Mouse (Mus musculus) small intestine, adult 2 months (tissue): ENCODE measurements around the gene Calr4.

Source experiments
- CTCF ChIP-seq: fragments of 200-500 bp; IDR thresholded peaks from 2 replicates; pipeline ENCODE4 v1.5.1; 2012; ENCODE audit warnings: low read depth, mild to moderate bottlenecking, control low read depth, inconsistent platforms, low read length, moderate library complexity, mixed read lengths; ENCODE audit not compliant: insufficient replicate concordance, insufficient read length; ENCODE audit errors: extremely low read depth
- POLR2A ChIP-seq: fragments of 200-500 bp; IDR thresholded peaks from 2 replicates; pipeline ENCODE4 v1.6.1; 2012; ENCODE audit warnings: low read depth, mild to moderate bottlenecking, control low read depth, inconsistent platforms, low read length, moderate library complexity

GRCm38 (mm10) chr4:109257639-109258038 lies 23.4 kb downstream of the Calr4 start:
- TF ChIP-seq CTCF (no peak), POLR2A (no peak)
